Mouse (Mus musculus): Measurements from ENCODE around the gene Cd6. TPM values are rescaled to one million over a fixed set of nuclear protein-coding genes. Genes with fewer than 3 reads are reported as not detected.

The Cd6 gene
- polyA plus RNA-seq, 1 experiment from 2014 or later = not detected

GRCm38 (mm10) chr19:10742565-10742964, 87.3 kb downstream of the Cd6 start:
- H3K4me1 ChIP-seq = peaks cover 9% of the 10 kb centered on the region
- no peak overlapping the region for H3K27ac ChIP-seq (replicated peaks)
- no peak overlapping the region for H3K9ac ChIP-seq
- H3K27me3 ChIP-seq = no peaks in the 10 kb centered on the region
- no peak for ATAC-seq (ENCODE audit: insufficient number of reproducible peaks, low FRiP score, low TSS enrichment, low read depth)
- no peaks in the 10 kb centered on the region for H3K36me3 ChIP-seq
- H3K4me2 ChIP-seq (replicated peaks) = no peak overlapping the region
- no peak overlapping the region for H3K4me3 ChIP-seq (replicated peaks)
- WGBS = 64% methylated on average over 3 of the region's 3 CpGs
- H3K9me3 ChIP-seq (replicated peaks) = no peaks in the 10 kb centered on the region

GRCm38 (mm10) chr19:10742145-10742544, 87.7 kb downstream of the Cd6 start:
- WGBS = 77% methylated on average over 6 of the region's 6 CpGs
- Histone ChIP-seq H3K4me2 (replicated peaks) (no peak overlapping the region), H3K27ac (replicated peaks) (no peak overlapping the region), H3K4me1 (peaks cover 9% of the 10 kb centered on the region), H3K9ac (no peak overlapping the region), H3K27me3 (no peaks in the 10 kb centered on the region), H3K4me3 (replicated peaks) (no peak overlapping the region), H3K36me3 (no peaks in the 10 kb centered on the region), H3K9me3 (replicated peaks) (no peaks in the 10 kb centered on the region)
- ATAC-seq (ENCODE audit: insufficient number of reproducible peaks, low FRiP score, low TSS enrichment, low read depth) = no peak

- Histone ChIP-seq H3K4me3 (replicated peaks) (no peak overlapping the region), H3K27me3 (no peaks in the 10 kb centered on the region), H3K36me3 (no peaks in the 10 kb centered on the region), H3K4me2 (replicated peaks) (no peak overlapping the region), H3K4me1 (peaks cover 9% of the 10 kb centered on the region), H3K27ac (replicated peaks) (no peak overlapping the region), H3K9me3 (replicated peaks) (no peaks in the 10 kb centered on the region), H3K9ac (no peak overlapping the region)
- WGBS = 30% methylated on average over 11 of the region's 11 CpGs
- ATAC-seq (ENCODE audit: insufficient number of reproducible peaks, low FRiP score, low TSS enrichment, low read depth) = no peak
Observed at GRCm38 (mm10) chr19:10740641-10741440, 89.0 kb downstream of the Cd6 start.

- no peak overlapping the region for H3K9ac ChIP-seq
- 97% methylated on average over 4 of the region's 4 CpGs for WGBS
- H3K36me3 ChIP-seq = no peaks in the 10 kb centered on the region
- no peak for ATAC-seq (ENCODE audit: insufficient number of reproducible peaks, low FRiP score, low TSS enrichment, low read depth)
- H3K4me2 ChIP-seq (replicated peaks) = no peak overlapping the region
- H3K4me1 ChIP-seq = peaks cover 9% of the 10 kb centered on the region
- H3K4me3 ChIP-seq (replicated peaks) = no peak overlapping the region
- no peak overlapping the region for H3K27ac ChIP-seq (replicated peaks)
- no peaks in the 10 kb centered on the region for H3K27me3 ChIP-seq
- no peaks in the 10 kb centered on the region for H3K9me3 ChIP-seq (replicated peaks)
Observed at GRCm38 (mm10) chr19:10739916-10740315, 89.9 kb downstream of the Cd6 start.

Other genes with a start within 250 kb of the Cd6 start
- gene Ddb1, start 224.7 kb downstream of the Cd6 start, polyA plus RNA-seq (2015; fragmentation: Nextera tagmentation; extraction: Ambion mirVana) = 338 and 340 TPM in 2 replicates
- gene Tkfc, start 224.4 kb downstream of the Cd6 start, polyA plus RNA-seq (2015; fragmentation: Nextera tagmentation; extraction: Ambion mirVana) = 14.4 and 18.8 TPM in 2 replicates
- gene Vwce, start 195.8 kb downstream of the Cd6 start, polyA plus RNA-seq (2015; fragmentation: Nextera tagmentation; extraction: Ambion mirVana) = 2.1 and 2.6 TPM in 2 replicates
- not detected in 2 replicates for gene Pga5, start 152.0 kb downstream of the Cd6 start, polyA plus RNA-seq (2015; fragmentation: Nextera tagmentation; extraction: Ambion mirVana)
- gene Vps37c, start 141.3 kb downstream of the Cd6 start, polyA plus RNA-seq (2015; fragmentation: Nextera tagmentation; extraction: Ambion mirVana) = 43.0 and 47.0 TPM in 2 replicates
- 0.81 and 1.3 TPM in 2 replicates for gene Cd5, start 91.1 kb downstream of the Cd6 start, polyA plus RNA-seq (2015; fragmentation: Nextera tagmentation; extraction: Ambion mirVana)
- 2.0 and 2.3 TPM in 2 replicates for gene Slc15a3, start 9.7 kb upstream of the Cd6 start, polyA plus RNA-seq (2015; fragmentation: Nextera tagmentation; extraction: Ambion mirVana)
- gene Tmem132a, start 39.9 kb upstream of the Cd6 start, polyA plus RNA-seq (2015; fragmentation: Nextera tagmentation; extraction: Ambion mirVana) = 82.1 and 82.5 TPM in 2 replicates
- gene Tmem109, start 51.9 kb upstream of the Cd6 start, polyA plus RNA-seq (2015; fragmentation: Nextera tagmentation; extraction: Ambion mirVana) = 133 and 139 TPM in 2 replicates
- 45.2 and 49.4 TPM in 2 replicates for gene Prpf19, start 65.2 kb upstream of the Cd6 start, polyA plus RNA-seq (2015; fragmentation: Nextera tagmentation; extraction: Ambion mirVana)
- not detected in 2 replicates for gene Zp1, start 90.6 kb upstream of the Cd6 start, polyA plus RNA-seq (2015; fragmentation: Nextera tagmentation; extraction: Ambion mirVana)
- gene Ptgdr2, start 107.1 kb upstream of the Cd6 start, polyA plus RNA-seq (2015; fragmentation: Nextera tagmentation; extraction: Ambion mirVana) = 0.07 and 0.08 TPM in 2 replicates
- gene Ccdc86, start 119.2 kb upstream of the Cd6 start, polyA plus RNA-seq (2015; fragmentation: Nextera tagmentation; extraction: Ambion mirVana) = 26.3 and 27.3 TPM in 2 replicates
- 0.32 and 1.1 TPM in 2 replicates for gene Ms4a10, start 144.6 kb upstream of the Cd6 start, polyA plus RNA-seq (2015; fragmentation: Nextera tagmentation; extraction: Ambion mirVana)
- gene Ms4a15, start 163.2 kb upstream of the Cd6 start, polyA plus RNA-seq (2015; fragmentation: Nextera tagmentation; extraction: Ambion mirVana) = not detected in 2 replicates
- not detected in 2 replicates for gene Ms4a18, start 188.0 kb upstream of the Cd6 start, polyA plus RNA-seq (2015; fragmentation: Nextera tagmentation; extraction: Ambion mirVana)

All from embryonic facial prominence, embryonic 15.5 days (tissue).